Mouse (Mus musculus): Measurements from ENCODE around the gene Rpl21. TPM values are rescaled to one million over a fixed set of nuclear protein-coding genes. Genes with fewer than 3 reads are reported as not detected.

Rpl21 gene
- polyA plus RNA-seq, 1 experiment from 2014 or later: 312 TPM

GRCm38 (mm10) chr5:146837967-146838720, 5.5 kb downstream of the Rpl21 start:
- Histone ChIP-seq H3K4me2 (no peak overlapping the region), H3K9ac (no peak overlapping the region), H3K4me1 (replicated peaks) (peaks cover 15% of the 10 kb centered on the region), H3K27ac (replicated peaks) (no peak overlapping the region), H3K36me3 (peaks cover 45% of the 10 kb centered on the region), H3K4me3 (no peak overlapping the region), H3K9me3 (no peaks in the 10 kb centered on the region), H3K27me3 (no peaks in the 10 kb centered on the region)
- ATAC-seq (ENCODE audit: low FRiP score, low read depth): no peak
- WGBS: 67% methylated on average over 7 of the region's 7 CpGs

- WGBS: 54% methylated on average over 12 of the region's 12 CpGs
- H3K4me2 ChIP-seq: no peak overlapping the region
- no peaks in the 10 kb centered on the region for H3K27me3 ChIP-seq
- no peak for ATAC-seq (ENCODE audit: low FRiP score, low read depth)
- H3K9ac ChIP-seq: no peak overlapping the region
- H3K4me3 ChIP-seq: no peak overlapping the region
- no peak overlapping the region for H3K27ac ChIP-seq (replicated peaks)
- H3K9me3 ChIP-seq: no peaks in the 10 kb centered on the region
- peaks cover 9% of the 10 kb centered on the region for H3K4me1 ChIP-seq (replicated peaks)
- peaks cover 45% of the 10 kb centered on the region for H3K36me3 ChIP-seq
These were observed 6.4 kb downstream of the Rpl21 start for GRCm38 (mm10) chr5:146838836-146839648.

- no peak for ATAC-seq (ENCODE audit: low FRiP score, low read depth)
- no peak overlapping the region for H3K9ac ChIP-seq
- no peaks in the 10 kb centered on the region for H3K9me3 ChIP-seq
- H3K36me3 ChIP-seq: peaks cover 41% of the 10 kb centered on the region
- H3K4me3 ChIP-seq: no peak overlapping the region
- WGBS: 54% methylated on average over 5 of the region's 5 CpGs
- H3K27me3 ChIP-seq: no peaks in the 10 kb centered on the region
- no peak overlapping the region for H3K27ac ChIP-seq (replicated peaks)
- H3K4me2 ChIP-seq: no peak overlapping the region
- peaks cover 6% of the 10 kb centered on the region for H3K4me1 ChIP-seq (replicated peaks)
These were observed 7.1 kb downstream of the Rpl21 start for GRCm38 (mm10) chr5:146839760-146840159.

DNA sequence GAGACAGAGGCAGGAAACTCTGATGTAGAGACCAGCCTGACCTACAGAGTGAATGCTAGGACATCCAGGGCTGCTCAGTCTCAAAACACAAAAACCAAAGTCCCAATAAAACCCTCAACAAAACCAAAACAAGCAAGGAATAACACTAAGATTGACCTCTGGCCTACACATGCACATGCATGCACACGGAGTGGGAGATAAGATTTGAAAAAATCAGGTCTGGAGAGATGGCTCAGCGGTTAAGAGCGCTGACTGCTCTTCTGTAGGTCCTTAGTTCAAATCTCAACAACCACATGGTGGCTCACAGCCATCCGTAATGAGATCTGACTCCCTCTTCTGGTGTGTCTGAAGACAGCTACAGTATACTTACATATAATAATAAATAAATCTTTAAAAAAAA, 7.7 kb downstream of the Rpl21 start:
- Histone ChIP-seq H3K4me3 (no peak overlapping the region), H3K4me2 (no peak overlapping the region), H3K36me3 (peaks cover 34% of the 10 kb centered on the region), H3K27me3 (no peaks in the 10 kb centered on the region), H3K9ac (no peak overlapping the region), H3K4me1 (replicated peaks) (peaks cover 6% of the 10 kb centered on the region), H3K9me3 (no peaks in the 10 kb centered on the region), H3K27ac (replicated peaks) (no peak overlapping the region)
- ATAC-seq (ENCODE audit: low FRiP score, low read depth): no peak
- 82% methylated on average over 4 of the region's 4 CpGs for WGBS

DNA sequence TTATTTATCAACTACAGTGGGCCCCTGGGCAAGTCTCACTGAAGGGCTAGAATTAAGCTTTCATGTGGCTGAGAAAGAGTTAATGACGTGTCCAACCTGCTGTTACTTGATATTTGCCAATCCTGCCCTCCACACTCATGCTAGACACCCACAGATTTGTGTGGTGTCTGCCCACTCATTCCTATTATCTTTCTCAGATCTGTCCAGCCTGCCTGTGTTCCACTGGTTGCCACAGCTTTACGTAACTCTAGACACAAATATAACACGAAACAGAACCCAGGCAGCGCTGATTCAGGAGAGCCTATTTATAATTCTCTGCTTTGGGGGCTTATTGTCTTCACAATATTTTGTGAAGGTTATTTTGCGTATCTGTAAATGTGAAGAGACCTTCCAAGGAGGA, 8.6 kb downstream of the Rpl21 start:
- H3K27me3 ChIP-seq: no peaks in the 10 kb centered on the region; the same call in 1 of the 2 replicates
- 87% methylated on average over 5 of the region's 5 CpGs for WGBS
- no peak overlapping the region for H3K4me2 ChIP-seq
- H3K27ac ChIP-seq (replicated peaks): no peak overlapping the region
- peaks cover 25% of the 10 kb centered on the region for H3K36me3 ChIP-seq
- ATAC-seq (ENCODE audit: low FRiP score, low read depth): no peak
- H3K9me3 ChIP-seq: no peaks in the 10 kb centered on the region
- H3K4me1 ChIP-seq (replicated peaks): peaks cover 15% of the 10 kb centered on the region
- H3K9ac ChIP-seq: no peak overlapping the region
- no peak overlapping the region for H3K4me3 ChIP-seq

DNA sequence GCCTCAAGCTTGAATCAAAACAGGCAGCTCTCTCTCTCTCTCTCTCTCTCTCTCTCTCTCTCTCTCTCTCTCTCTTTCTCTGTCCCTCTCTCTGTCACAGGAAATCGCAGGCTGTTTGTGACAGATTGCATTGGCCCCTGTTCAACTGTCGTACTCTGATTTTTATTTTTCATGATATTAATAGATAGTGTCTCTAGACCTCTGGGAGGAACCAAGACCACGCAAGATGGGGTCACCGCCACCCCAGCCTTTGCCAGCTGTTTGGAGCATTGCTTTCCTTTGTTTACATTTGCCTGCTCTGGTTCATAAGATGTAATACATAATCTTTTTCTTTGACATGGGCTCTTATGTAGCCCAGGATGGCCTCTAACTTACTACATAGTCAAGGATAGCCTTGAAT, 9.3 kb downstream of the Rpl21 start:
- 94% methylated on average over 4 of the region's 4 CpGs for WGBS
- Histone ChIP-seq H3K9ac (no peak overlapping the region), H3K27me3 (no peaks in the 10 kb centered on the region; the same call in 1 of the 2 replicates)

GRCm38 (mm10) chr5:146844301-146844941, 11.7 kb downstream of the Rpl21 start:
- Histone ChIP-seq H3K4me1 (replicated peaks) (peaks cover 15% of the 10 kb centered on the region), H3K9ac (peak overlapping the region; percentile 65), H3K4me3 (peak overlapping the region; percentile 81), H3K4me2 (peak overlapping the region; percentile 99), H3K27me3 (no peaks in the 10 kb centered on the region; the same call in 1 of the 2 replicates), H3K9me3 (no peaks in the 10 kb centered on the region), H3K27ac (replicated peaks) (peak overlapping the region; percentile 73), H3K36me3 (no peaks in the 10 kb centered on the region)
- 10% methylated on average over 6 of the region's 6 CpGs for WGBS
- ATAC-seq (ENCODE audit: low FRiP score, low read depth): peak; percentile 43

More for the DNA sequence above, 9.3 kb downstream of the Rpl21 start:
- H3K4me1 ChIP-seq (replicated peaks): peaks cover 15% of the 10 kb centered on the region
- H3K36me3 ChIP-seq: peaks cover 19% of the 10 kb centered on the region
- H3K9me3 ChIP-seq: no peaks in the 10 kb centered on the region
- no peak overlapping the region for H3K4me3 ChIP-seq
- no peak for ATAC-seq (ENCODE audit: low FRiP score, low read depth)
- H3K27ac ChIP-seq (replicated peaks): no peak overlapping the region
- no peak overlapping the region for H3K4me2 ChIP-seq

GRCm38 (mm10) chr5:146844945-146845365, 12.3 kb downstream of the Rpl21 start, which contains the start of gene Rasl11a:
TSS of gene Rasl11a (plus strand) at chr5:146845071.
- 0% methylated on average over 39 of the region's 40 CpGs for WGBS
- ATAC-seq (ENCODE audit: low FRiP score, low read depth): peak; percentile 86
- Histone ChIP-seq H3K4me1 (replicated peaks) (peaks cover 15% of the 10 kb centered on the region), H3K9me3 (no peaks in the 10 kb centered on the region), H3K4me3 (peak within 1 kb of the TSS; percentile 81), H3K4me2 (peak within 1 kb of the TSS; percentile 99), H3K27ac (replicated peaks) (peak within 1 kb of the TSS; percentile 73), H3K27me3 (no peaks in the 10 kb centered on the region; the same call in 1 of the 2 replicates), H3K36me3 (no peaks in the 10 kb centered on the region), H3K9ac (peak within 1 kb of the TSS; percentile 65)

- no peak overlapping the region for H3K9ac ChIP-seq
- 88% methylated on average over 2 of the region's 2 CpGs for WGBS
- H3K27me3 ChIP-seq: no peaks in the 10 kb centered on the region; the same call in 1 of the 2 replicates
- peaks cover 15% of the 10 kb centered on the region for H3K4me1 ChIP-seq (replicated peaks)
- H3K27ac ChIP-seq (replicated peaks): no peak overlapping the region
- H3K4me2 ChIP-seq: peak overlapping the region; percentile 99
- ATAC-seq (ENCODE audit: low FRiP score, low read depth): no peak
- no peaks in the 10 kb centered on the region for H3K9me3 ChIP-seq
- peak overlapping the region; percentile 81; the same call in 1 of the 2 replicates for H3K4me3 ChIP-seq
- no peaks in the 10 kb centered on the region for H3K36me3 ChIP-seq
These were observed 13.8 kb downstream of the Rpl21 start for GRCm38 (mm10) chr5:146846489-146846888.

DNA sequence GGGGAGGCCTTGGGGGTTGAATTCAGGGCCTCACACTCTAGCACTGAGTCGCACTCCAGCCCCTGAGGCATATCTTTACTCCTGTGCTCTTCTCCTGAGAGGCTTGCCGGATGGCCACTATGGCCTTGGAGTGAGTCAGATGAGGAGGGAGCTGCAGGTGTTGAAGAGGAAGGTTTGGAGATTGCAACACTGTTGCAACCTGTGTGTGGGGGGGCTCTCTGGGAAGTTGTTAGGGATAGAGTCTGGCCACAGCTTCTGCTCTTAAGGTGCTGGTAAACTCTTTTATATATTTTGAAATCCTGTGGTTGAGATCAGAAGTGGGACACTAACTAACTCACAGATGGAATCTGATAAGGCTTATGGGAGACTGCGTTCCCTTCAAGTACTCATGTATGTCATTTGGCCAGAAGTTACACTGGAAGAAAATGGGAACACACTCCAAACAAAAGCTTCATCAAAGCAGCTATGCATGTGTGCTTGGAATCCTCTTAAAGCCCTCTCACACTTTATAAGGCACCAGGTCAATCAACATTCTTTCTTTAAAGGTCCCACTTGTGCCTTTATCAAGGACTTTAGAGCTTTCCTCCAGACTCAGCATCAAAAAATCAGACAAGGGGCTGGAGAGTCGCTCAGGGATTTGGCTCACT, 16.4 kb downstream of the Rpl21 start:
- Histone ChIP-seq H3K4me1 (replicated peaks) (peaks cover 15% of the 10 kb centered on the region), H3K4me3 (no peak overlapping the region), H3K4me2 (no peak overlapping the region), H3K36me3 (no peaks in the 10 kb centered on the region), H3K9me3 (no peaks in the 10 kb centered on the region), H3K27ac (replicated peaks) (no peak overlapping the region), H3K27me3 (no peaks in the 10 kb centered on the region; the same call in 1 of the 2 replicates), H3K9ac (no peak overlapping the region)
- ATAC-seq (ENCODE audit: low FRiP score, low read depth): no peak
- 97% methylated on average over 4 of the region's 4 CpGs for WGBS

GRCm38 (mm10) chr5:146856106-146856505, 23.4 kb downstream of the Rpl21 start:
- Histone ChIP-seq H3K4me1 (replicated peaks) (no peaks in the 10 kb centered on the region), H3K9me3 (no peaks in the 10 kb centered on the region), H3K9ac (no peak overlapping the region), H3K27ac (replicated peaks) (no peak overlapping the region), H3K27me3 (no peaks in the 10 kb centered on the region), H3K4me3 (no peak overlapping the region), H3K4me2 (no peak overlapping the region), H3K36me3 (no peaks in the 10 kb centered on the region)
- no peak for ATAC-seq (ENCODE audit: low FRiP score, low read depth)
- WGBS: 89% methylated on average over 3 of the region's 3 CpGs

Measured in hindbrain, embryonic 15.5 days (tissue).